Mouse (Mus musculus): ENCODE results near the gene Ranbp17. TPM values are rescaled to one million over a fixed set of nuclear protein-coding genes. Genes with fewer than 3 reads are reported as not detected.
"Not testable (repeated sequence)": the region's sequence is repeated elsewhere in the genome, so short reads cannot be mapped to it uniquely, and the experiment has no call there.

Gene Ranbp17
- polyA plus RNA-seq, 1 experiment from 2014 or later, result 8.6 TPM

- no peak for DNase-seq (ENCODE audit: low spot score)
Observed at GRCm38 (mm10) chr11:33485746-33486145, 27.8 kb downstream of the Ranbp17 start.

DNA sequence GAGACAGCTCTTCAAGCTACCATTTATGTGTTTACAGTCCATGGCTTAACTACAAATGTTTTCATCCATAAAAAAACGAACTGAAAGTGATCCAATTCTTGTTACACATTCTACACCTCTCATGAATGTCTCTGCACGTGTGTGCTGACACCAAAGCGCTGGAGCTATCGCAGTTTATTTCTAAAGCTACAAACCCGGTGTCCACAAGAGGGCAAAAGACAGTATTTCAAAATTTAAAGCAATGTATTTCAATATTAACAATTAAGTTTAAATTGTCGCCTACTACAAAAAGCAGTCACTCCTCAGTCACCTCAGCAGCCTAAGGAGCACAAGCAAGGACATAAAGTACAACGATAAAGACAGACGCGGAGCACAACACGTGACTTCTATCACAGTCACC lies 33.1 kb downstream of the Ranbp17 start:
- Histone ChIP-seq H3K4me1 (no peaks in the 10 kb centered on the region), H3K36me3 (0 out of 2 replicates have a peak, but pooled peaks cover 2% of the 10 kb centered on the region), H3K27me3 (ENCODE audit: low read depth, poor library complexity, severe bottlenecking) (no peaks in the 10 kb centered on the region), H3K27ac (no peak overlapping the region), H3K9me3 (replicated peaks) (no peaks in the 10 kb centered on the region), H3K4me3 (no peak overlapping the region)
- no peak for DNase-seq (ENCODE audit: low spot score)
- WGBS, result 91% methylated on average over 10 of the region's 10 CpGs

More at GRCm38 (mm10) chr11:33485746-33486145, 27.8 kb downstream of the Ranbp17 start:
- H3K36me3 ChIP-seq, result peaks cover 13% of the 10 kb centered on the region
- H3K27ac ChIP-seq, result no peak overlapping the region
- WGBS, result 77% methylated on average over 4 of the region's 4 CpGs
- H3K27me3 ChIP-seq (ENCODE audit: low read depth, poor library complexity, severe bottlenecking), result no peaks in the 10 kb centered on the region
- no peaks in the 10 kb centered on the region for H3K9me3 ChIP-seq (replicated peaks)
- H3K4me1 ChIP-seq, result no peaks in the 10 kb centered on the region
- H3K4me3 ChIP-seq, result no peak overlapping the region

GRCm38 (mm10) chr11:33479209-33479608 lies 34.3 kb downstream of the Ranbp17 start:
- 88% methylated on average over 4 of the region's 4 CpGs for WGBS
- Histone ChIP-seq H3K27me3 (ENCODE audit: low read depth, poor library complexity, severe bottlenecking) (no peaks in the 10 kb centered on the region), H3K27ac (no peak overlapping the region), H3K36me3 (peaks cover 3% of the 10 kb centered on the region; the same call in 1 of the 2 replicates), H3K4me1 (no peaks in the 10 kb centered on the region), H3K4me3 (no peak overlapping the region), H3K9me3 (replicated peaks) (no peaks in the 10 kb centered on the region)
- no peak for DNase-seq (ENCODE audit: low spot score)

GRCm38 (mm10) chr11:33476634-33477033 lies 36.9 kb downstream of the Ranbp17 start:
- Histone ChIP-seq H3K36me3 (peaks cover 3% of the 10 kb centered on the region; the same call in 1 of the 2 replicates), H3K27me3 (ENCODE audit: low read depth, poor library complexity, severe bottlenecking) (no peaks in the 10 kb centered on the region), H3K9me3 (replicated peaks) (no peaks in the 10 kb centered on the region), H3K4me1 (no peaks in the 10 kb centered on the region), H3K27ac (no peak overlapping the region), H3K4me3 (no peak overlapping the region)
- DNase-seq (ENCODE audit: low spot score), result no peak
- 91% methylated on average over 2 of the region's 2 CpGs for WGBS

DNA sequence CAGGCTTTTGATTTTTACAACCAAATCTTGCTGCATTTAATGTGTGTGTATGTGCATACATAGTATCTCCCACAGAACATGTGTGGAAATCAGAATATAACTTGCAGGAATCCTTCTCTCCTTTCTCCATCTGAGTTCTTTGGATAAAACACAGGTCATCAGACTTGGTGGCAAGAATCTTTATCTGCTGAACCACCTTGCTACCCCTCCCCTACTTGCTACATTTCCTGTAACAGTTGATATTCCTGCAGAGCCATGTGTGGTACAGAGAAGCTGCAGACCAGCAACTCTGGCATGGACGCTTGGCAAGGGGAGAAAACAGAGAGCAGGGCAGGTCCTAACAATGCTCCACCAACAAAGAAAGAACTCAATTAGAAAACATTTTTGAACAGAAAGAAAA lies 52.4 kb downstream of the Ranbp17 start:
- Histone ChIP-seq H3K36me3 (no peaks in the 10 kb centered on the region), H3K9me3 (replicated peaks) (no peaks in the 10 kb centered on the region), H3K4me1 (peaks cover 3% of the 10 kb centered on the region; the same call in 1 of the 2 replicates), H3K27ac (no peak overlapping the region), H3K27me3 (ENCODE audit: low read depth, poor library complexity, severe bottlenecking) (no peaks in the 10 kb centered on the region), H3K4me3 (no peak overlapping the region)
- DNase-seq (ENCODE audit: low spot score), result no peak
- WGBS, result 63% methylated on average over 1 of the region's 1 CpGs

DNA sequence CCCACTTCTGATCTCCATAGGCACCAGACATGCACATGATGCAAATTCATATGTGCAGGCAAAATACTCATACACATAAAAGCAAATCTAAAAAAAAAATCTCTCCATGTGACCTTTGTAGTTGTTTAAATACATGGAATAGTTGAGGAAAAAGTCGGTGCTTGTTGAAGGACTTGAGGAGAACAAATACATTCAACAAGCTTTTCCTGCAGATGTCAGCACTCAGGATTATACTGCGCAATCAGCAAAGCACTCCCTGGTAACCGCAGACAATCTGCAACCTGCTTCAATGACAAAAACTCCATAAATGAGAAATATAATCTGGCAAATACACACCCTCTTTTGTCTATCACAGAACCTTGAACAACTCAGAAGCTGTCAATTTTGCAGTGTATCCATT lies 59.5 kb downstream of the Ranbp17 start:
- WGBS, result 95% methylated on average over 3 of the region's 3 CpGs

DNA sequence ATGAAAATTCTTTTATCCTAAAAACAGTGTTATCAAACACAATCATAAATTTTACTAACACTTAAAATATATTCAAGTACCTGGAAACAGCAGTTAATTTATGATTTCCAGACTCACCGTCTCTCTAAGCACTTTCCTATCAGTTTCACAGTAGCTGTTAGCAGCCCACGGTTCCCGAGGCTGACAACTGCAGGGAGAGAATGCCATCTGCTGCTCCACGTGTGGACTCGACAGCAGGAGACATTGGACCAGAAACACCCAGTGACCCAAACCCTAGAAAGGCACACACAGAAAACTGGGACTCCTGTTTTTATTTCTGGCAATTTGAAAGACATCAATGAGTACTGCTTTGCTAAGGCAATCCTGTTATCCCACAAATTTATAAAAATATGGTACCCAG lies 79.7 kb downstream of the Ranbp17 start:
- no peaks in the 10 kb centered on the region for H3K27me3 ChIP-seq (ENCODE audit: low read depth, poor library complexity, severe bottlenecking)
- WGBS, result 29% methylated on average over 5 of the region's 5 CpGs
- H3K27ac ChIP-seq, result no peak overlapping the region
- no peaks in the 10 kb centered on the region for H3K4me1 ChIP-seq
- no peaks in the 10 kb centered on the region for H3K9me3 ChIP-seq (replicated peaks)
- no peaks in the 10 kb centered on the region for H3K36me3 ChIP-seq
- DNase-seq (ENCODE audit: low spot score), result no peak
- H3K4me3 ChIP-seq, result no peak overlapping the region

More for the DNA sequence above, 59.5 kb downstream of the Ranbp17 start:
- H3K4me1 ChIP-seq, result peaks cover 3% of the 10 kb centered on the region; the same call in 1 of the 2 replicates
- no peak overlapping the region for H3K27ac ChIP-seq
- no peaks in the 10 kb centered on the region for H3K27me3 ChIP-seq (ENCODE audit: low read depth, poor library complexity, severe bottlenecking)
- no peaks in the 10 kb centered on the region for H3K36me3 ChIP-seq
- no peak for DNase-seq (ENCODE audit: low spot score)
- H3K9me3 ChIP-seq (replicated peaks), result no peaks in the 10 kb centered on the region
- no peak overlapping the region for H3K4me3 ChIP-seq

DNA sequence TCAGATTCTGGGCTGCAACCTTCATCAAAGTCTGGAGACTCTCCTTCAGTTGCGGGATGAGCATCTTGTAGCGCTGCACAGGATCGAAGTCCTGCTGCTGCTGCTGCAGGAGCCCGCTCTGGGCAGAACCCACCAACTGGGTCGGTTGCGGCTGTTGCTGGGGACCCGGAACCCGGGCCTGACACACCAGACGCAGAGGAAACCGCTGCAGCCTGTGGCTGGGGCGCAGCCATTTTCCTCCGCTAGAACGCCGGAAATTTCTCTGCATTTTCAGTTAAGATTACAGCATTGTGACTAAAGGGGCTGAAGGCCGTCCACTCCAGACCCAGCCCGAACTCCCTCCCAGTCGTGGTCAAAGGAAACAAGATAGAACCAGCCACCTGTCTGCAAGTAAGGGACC lies 85.3 kb downstream of the Ranbp17 start:
- 95% methylated on average over 17 of the region's 17 CpGs for WGBS

DNA sequence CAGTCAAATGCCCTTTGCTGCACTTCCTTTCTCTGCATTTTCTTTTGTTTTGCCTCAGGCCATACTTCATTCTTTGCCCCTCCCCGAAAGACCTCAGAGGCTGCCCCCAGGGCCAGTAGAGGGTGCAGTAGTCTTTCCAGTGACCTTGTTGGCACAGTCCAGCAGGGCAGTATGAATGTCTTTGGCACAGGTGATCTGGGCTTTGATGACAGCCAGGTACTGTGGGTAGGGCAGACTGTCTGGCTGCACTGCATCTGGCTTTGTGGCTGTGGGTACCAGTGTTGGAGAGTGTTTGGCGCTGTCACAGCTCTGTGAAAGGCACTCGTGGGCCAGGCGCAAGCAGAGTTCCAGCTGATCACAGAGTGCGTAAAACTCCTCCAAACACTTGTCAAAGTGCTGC lies 85.8 kb downstream of the Ranbp17 start:
- H3K4me3 ChIP-seq; H3K27me3 ChIP-seq (ENCODE audit: low read depth, poor library complexity, severe bottlenecking); DNase-seq (ENCODE audit: low spot score); H3K4me1 ChIP-seq; H3K9me3 ChIP-seq (replicated peaks); H3K27ac ChIP-seq; H3K36me3 ChIP-seq: not testable (repeated sequence)
- WGBS, result 85% methylated on average over 5 of the region's 5 CpGs

More for the DNA sequence above, 85.3 kb downstream of the Ranbp17 start:
- H3K27me3 ChIP-seq (ENCODE audit: low read depth, poor library complexity, severe bottlenecking); DNase-seq (ENCODE audit: low spot score); H3K36me3 ChIP-seq; H3K9me3 ChIP-seq (replicated peaks); H3K4me3 ChIP-seq; H3K4me1 ChIP-seq; H3K27ac ChIP-seq: not testable (repeated sequence)

DNA sequence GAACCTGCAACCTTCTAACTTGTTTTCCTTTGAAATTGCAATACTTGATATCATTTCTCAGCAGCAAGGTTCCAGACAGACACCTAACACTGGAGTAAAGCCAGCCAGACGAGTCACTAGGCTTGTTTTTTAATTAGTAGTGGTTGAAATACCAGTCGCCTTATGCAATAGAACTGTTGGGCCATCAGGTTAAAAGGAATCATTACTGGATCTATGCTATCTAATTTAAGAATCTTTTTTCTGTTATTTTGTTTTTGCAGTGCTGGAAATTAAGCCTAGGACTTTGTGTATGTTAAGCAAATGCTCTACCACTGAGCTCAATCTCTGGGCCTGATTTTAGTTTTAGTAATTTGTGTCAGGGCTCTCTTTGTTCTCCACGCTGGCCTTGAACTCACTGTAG lies 91.3 kb downstream of the Ranbp17 start:
- WGBS, result 84% methylated on average over 3 of the region's 3 CpGs
- no peaks in the 10 kb centered on the region for H3K36me3 ChIP-seq
- no peak overlapping the region for H3K27ac ChIP-seq
- H3K9me3 ChIP-seq (replicated peaks), result no peaks in the 10 kb centered on the region
- H3K4me3 ChIP-seq, result no peak overlapping the region
- H3K4me1 ChIP-seq, result no peaks in the 10 kb centered on the region
- no peak for DNase-seq (ENCODE audit: low spot score)
- H3K27me3 ChIP-seq (ENCODE audit: low read depth, poor library complexity, severe bottlenecking), result no peaks in the 10 kb centered on the region

DNA sequence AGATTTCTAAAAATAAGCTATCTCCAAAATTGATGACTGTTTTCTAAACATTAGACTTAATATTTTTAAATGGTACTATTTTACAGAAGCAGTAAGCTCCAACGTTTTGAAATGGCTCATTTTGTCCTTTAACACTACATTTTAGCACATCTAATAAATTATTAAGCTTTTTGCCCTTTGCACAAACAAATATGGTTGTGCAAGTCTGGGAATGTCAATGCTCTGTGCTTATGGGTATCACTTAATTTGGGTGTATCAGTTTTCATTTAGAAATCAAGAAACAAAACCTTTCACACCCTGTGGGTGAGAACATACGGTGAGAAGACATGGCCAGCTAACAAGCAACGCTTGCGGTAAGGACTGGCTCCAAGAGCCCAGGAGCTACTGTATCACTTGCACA lies 108.9 kb downstream of the Ranbp17 start:
- Histone ChIP-seq H3K36me3 (no peaks in the 10 kb centered on the region), H3K4me3 (no peak overlapping the region), H3K4me1 (no peaks in the 10 kb centered on the region), H3K9me3 (replicated peaks) (no peaks in the 10 kb centered on the region), H3K27ac (no peak overlapping the region), H3K27me3 (ENCODE audit: low read depth, poor library complexity, severe bottlenecking) (no peaks in the 10 kb centered on the region)
- no peak for DNase-seq (ENCODE audit: low spot score)
- WGBS, result 87% methylated on average over 4 of the region's 4 CpGs

DNA sequence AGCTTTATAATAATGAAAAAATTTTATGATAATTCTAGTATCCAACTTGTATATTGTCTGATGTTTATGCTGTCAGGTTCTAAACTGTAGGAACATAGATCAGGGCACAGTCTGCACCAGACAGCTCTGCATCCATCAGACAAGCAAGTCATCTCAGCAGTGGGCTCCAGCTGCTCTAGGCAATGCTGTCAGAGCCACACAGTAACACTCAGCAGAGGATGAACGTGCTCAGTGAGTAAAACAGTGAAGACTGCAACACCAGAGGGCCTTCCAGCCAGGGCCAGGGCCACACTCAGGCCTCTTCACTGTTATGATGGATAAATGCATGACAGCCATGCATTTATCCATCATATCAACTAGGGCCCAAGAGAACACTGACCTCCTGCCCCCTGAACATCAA lies 114.2 kb downstream of the Ranbp17 start:
- 63% methylated on average over 1 of the region's 1 CpGs for WGBS
- Histone ChIP-seq H3K36me3 (no peaks in the 10 kb centered on the region), H3K9me3 (replicated peaks) (no peaks in the 10 kb centered on the region), H3K4me3 (no peak overlapping the region), H3K27me3 (ENCODE audit: low read depth, poor library complexity, severe bottlenecking) (no peaks in the 10 kb centered on the region), H3K4me1 (no peaks in the 10 kb centered on the region), H3K27ac (no peak overlapping the region)
- DNase-seq (ENCODE audit: low spot score), result no peak

DNA sequence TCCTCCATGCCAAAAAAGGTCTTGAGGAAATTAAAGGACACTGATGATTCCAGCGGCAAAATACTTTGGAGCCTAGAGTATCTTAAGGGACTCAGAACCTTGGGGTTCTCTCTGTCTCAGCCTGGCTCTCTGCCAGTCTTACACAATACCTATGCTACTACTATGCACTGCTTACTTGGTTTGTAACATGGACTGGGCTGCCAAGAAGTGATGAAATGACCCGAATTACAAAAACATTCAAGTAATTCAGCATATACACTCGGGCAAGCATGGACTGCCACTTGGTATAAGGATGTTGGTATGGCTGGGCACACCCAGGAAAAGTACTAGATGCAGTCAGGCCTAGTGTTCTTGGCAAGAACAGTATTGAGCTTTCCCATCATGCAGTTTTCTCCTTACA lies 114.8 kb downstream of the Ranbp17 start:
- Histone ChIP-seq H3K4me1 (no peaks in the 10 kb centered on the region), H3K27me3 (ENCODE audit: low read depth, poor library complexity, severe bottlenecking) (no peaks in the 10 kb centered on the region)
- 88% methylated on average over 3 of the region's 3 CpGs for WGBS

GRCm38 (mm10) chr11:33396275-33396674 lies 117.3 kb downstream of the Ranbp17 start:
- no peaks in the 10 kb centered on the region for H3K36me3 ChIP-seq
- DNase-seq (ENCODE audit: low spot score), result no peak
- no peaks in the 10 kb centered on the region for H3K4me1 ChIP-seq
- no peak overlapping the region for H3K4me3 ChIP-seq
- H3K27me3 ChIP-seq (ENCODE audit: low read depth, poor library complexity, severe bottlenecking), result no peaks in the 10 kb centered on the region
- no peak overlapping the region for H3K27ac ChIP-seq
- H3K9me3 ChIP-seq (replicated peaks), result no peaks in the 10 kb centered on the region
- 90% methylated on average over 6 of the region's 6 CpGs for WGBS

More for the DNA sequence above, 114.8 kb downstream of the Ranbp17 start:
- Histone ChIP-seq H3K36me3 (no peaks in the 10 kb centered on the region), H3K27ac (no peak overlapping the region), H3K9me3 (replicated peaks) (no peaks in the 10 kb centered on the region), H3K4me3 (no peak overlapping the region)
- no peak for DNase-seq (ENCODE audit: low spot score)

Measured in limb, embryonic 10.5 days (tissue).